Mouse (Mus musculus): ENCODE data around the gene Cyp4x1. TPM values are rescaled to one million over a fixed set of nuclear protein-coding genes. Genes with fewer than 3 reads are reported as not detected.

Gene Cyp4x1
- not detected in 4 replicates for total RNA-seq (2023)

DNA sequence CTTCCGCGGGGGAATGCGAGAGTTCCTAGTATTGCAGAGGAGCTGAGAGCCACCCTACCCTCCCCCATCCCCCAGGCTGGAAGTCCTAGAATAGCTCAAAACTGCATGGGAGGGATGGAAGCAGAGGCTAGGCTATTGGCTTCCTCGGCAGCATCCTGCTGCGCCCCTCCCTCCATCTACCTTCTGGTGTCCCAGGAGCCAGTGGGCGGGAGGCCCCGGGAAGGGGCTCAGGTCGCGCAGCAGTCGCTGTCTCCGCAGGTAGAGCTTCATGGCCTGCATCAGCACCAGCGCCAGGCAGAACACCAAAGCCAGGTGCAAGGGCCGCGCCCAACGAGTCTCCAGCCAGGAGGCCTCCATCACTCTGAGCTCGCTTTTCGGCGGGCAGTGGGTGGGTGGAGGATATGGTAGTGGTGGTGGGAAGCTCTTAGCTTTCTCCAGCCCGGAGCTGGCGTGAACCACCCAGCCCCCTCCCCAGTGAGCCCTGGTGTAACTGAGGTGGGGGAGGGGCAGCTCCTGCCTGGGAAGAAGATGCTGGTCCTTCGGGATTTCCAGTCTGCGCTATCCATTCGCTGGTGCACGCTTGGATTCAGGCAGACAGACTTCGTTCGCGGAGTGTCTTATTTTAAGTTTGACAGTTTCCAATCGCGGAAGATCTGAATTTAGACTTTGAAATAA lies at the start of gene Cyp4x1:
Gene Cyp4x1, minus strand, starts transcription at position 661 of the 675 bp plus-strand sequence.

DNA sequence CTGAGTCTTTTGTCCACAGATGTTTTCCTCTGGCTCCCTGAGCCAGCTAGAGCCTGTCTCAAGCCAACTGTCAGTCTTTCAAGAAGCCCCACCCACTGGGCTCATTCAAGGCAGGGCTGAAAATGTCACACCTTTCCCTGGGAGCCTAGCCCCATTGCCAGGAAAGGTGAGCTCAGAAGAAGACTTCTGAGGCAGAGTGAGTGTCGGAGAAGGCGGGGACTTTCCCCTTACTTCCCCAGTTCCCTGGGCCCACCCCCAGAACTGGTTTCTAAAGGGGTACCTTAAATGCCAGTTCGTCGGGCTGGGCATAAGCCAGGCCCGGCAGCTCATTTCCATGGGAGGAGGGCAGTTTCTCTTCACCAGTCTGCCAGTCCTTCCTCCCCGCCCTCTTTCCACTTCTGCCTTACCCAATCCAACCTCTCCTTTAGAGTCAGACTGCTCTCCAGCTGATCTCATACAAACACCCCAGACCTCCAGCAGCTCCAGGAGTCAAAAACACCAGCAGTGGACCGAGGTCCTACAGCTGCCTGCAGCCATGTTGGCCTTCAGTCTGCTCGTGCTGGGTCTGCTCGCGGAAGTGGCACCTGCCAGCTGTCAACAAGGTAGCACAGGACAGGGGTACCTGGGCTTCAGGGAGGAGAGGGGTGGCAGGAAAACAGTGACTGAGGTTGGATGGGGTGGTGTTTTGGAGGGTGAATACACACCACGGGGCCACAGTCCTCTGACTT lies 45.3 kb downstream of the Cyp4x1 start, which contains the start of gene Pdzk1ip1:
Gene Pdzk1ip1, plus strand, starts transcription at position 98 of the 728 bp plus-strand sequence.

DNA sequence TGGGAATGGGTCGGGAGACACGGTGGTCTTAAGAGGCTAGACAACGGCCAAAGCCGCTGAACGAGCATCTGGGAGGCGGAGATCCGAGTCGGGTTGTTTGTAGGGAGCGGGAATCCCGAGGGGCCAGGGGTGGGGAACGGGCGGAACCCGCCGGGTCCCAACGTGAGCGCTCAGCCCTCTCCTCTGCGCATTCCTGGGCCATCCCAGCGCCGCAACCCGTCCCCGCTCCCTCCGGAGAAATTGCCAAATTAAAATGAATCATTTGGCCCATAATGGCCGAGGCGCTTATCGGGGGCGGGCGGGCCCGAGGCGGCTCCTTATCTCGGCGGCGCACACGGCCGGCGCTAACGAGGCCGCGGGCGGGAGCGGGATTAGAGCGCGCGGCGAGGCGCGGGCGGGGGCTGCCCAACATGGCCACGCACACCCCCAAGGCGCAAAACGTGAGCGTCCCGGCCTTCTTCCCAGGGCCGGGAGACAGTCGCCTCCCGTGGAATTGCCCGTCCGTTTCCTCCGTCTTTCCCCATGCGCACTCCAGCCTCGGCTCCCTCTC lies 77.6 kb downstream of the Cyp4x1 start, which contains the start of gene Tal1:
Gene Tal1, plus strand, starts transcription at position 56 of the 550 bp plus-strand sequence.

Other genes starting within 250 kb of the Cyp4x1 start
- 0.88 to 1.3 TPM (median 1.2 TPM) in 4 replicates for gene Foxd2, start 225.4 kb downstream of the Cyp4x1 start, total RNA-seq (2023)
- gene Foxe3, start 208.3 kb downstream of the Cyp4x1 start, total RNA-seq (2023): not detected in 4 replicates
- gene Cmpk1, start 147.0 kb downstream of the Cyp4x1 start, total RNA-seq (2023): 38.9 to 49.1 TPM (median 44.6 TPM) in 4 replicates
- 0.36 to 0.86 TPM (median 0.57 TPM) in 4 replicates for gene Stil, start 134.1 kb downstream of the Cyp4x1 start, total RNA-seq (2023)
- gene Tal1, start 77.9 kb downstream of the Cyp4x1 start, total RNA-seq (2023): 0.18 to 0.26 TPM (median 0.25 TPM) in 3 of 4 replicates, not detected in the other
- gene Pdzk1ip1, start 45.6 kb downstream of the Cyp4x1 start, total RNA-seq (2023): not detected in 4 replicates
- not detected in 4 replicates for gene Cyp4a29, start 107.8 kb upstream of the Cyp4x1 start, total RNA-seq (2023)
- gene Cyp4a12a, start 164.8 kb upstream of the Cyp4x1 start, total RNA-seq (2023): not detected in 4 replicates

All from B cell, adult 62 days (primary cell).